Mouse (Mus musculus) lung, adult 2 months (tissue): ENCODE results near the gene Itgb8.

Experiments
- CTCF ChIP-seq: fragments of 200-500 bp; IDR thresholded peaks from 2 replicates; pipeline ENCODE4 v1.5.1; 2011; ENCODE audit warnings: mild to moderate bottlenecking, low read length, control low read depth; ENCODE audit not compliant: insufficient read depth
- POLR2A ChIP-seq: fragments of 200-500 bp; IDR thresholded peaks from 2 replicates; pipeline ENCODE4 v1.6.1; 2011; ENCODE audit warnings: low read depth, mild to moderate bottlenecking, control low read depth, low read length, borderline replicate concordance; ENCODE audit errors: extremely low read depth

- TF ChIP-seq POLR2A, result no peak
- no peak for TF ChIP-seq CTCF
Measured at GRCm38 (mm10) chr12:119211533-119211932, 27.1 kb downstream of the Itgb8 start.
